8 mouse cellular contexts compared by ENCODE assay signal in genomic region chr3:20154531-20155367, GRCm38 (mm10). TPM values are rescaled to one million over a fixed set of nuclear protein-coding genes. Genes with fewer than 3 reads are reported as not detected.
DNase-seq lines count a peak whose midpoint lies in the region; ATAC-seq lines count a peak whose summit lies in the region.

Gene Gyg, minus strand, starts transcription at chr3:20155317.

- H3K4me1 ChIP-seq in hindbrain, embryonic 13.5 days (replicated peaks) = peaks cover 15% of the 10 kb centered on the region

- under 1% methylated on average over 73 of the region's 73 CpGs for WGBS in hindbrain, embryonic 13.5 days

- no peaks in the 10 kb centered on the region for H3K9me3 ChIP-seq in hindbrain, embryonic 13.5 days

- H3K4me2 ChIP-seq in hindbrain, embryonic 13.5 days = peak within 1 kb of the TSS; percentile 96

- H3K4me3 ChIP-seq in hindbrain, embryonic 13.5 days = peak within 1 kb of the TSS; percentile 73

- H3K27me3 ChIP-seq in hindbrain, embryonic 13.5 days = no peaks in the 10 kb centered on the region; the same call in 1 of the 2 replicates

- ATAC-seq in hindbrain, embryonic 13.5 days (ENCODE audit: low FRiP score) = peak; percentile 95

- peak; percentile 59 for DNase-seq in T-cell, adult 2 months (ENCODE audit: low spot score)
- peak; percentile 32 to 49 for DNase-seq in cerebellum, postnatal 14 days
- DNase-seq in frontal cortex, postnatal 36 days (ENCODE audit: low spot score in 2 of 2) = peak; percentile 47 to 60
- DNase-seq in layer of hippocampus, postnatal 36 days = peak; percentile 47 to 55
- DNase-seq in lung, postnatal 4 days = peak; percentile 76 to 85
- DNase-seq in retina, postnatal 7 days (ENCODE audit: low read depth, low spot score) = peak; percentile 29
- peak; percentile 84 for DNase-seq in thymus, postnatal 4 days

- peak within 1 kb of the TSS; percentile 86 for H3K9ac ChIP-seq in hindbrain, embryonic 13.5 days

- H3K27ac ChIP-seq in hindbrain, embryonic 13.5 days = 0 out of 2 replicates have a peak within 1 kb of the TSS, but pooled peaks have one; percentile 18

- H3K36me3 ChIP-seq in hindbrain, embryonic 13.5 days = no peaks in the 10 kb centered on the region

RNA-seq across cellular contexts. Expression of gene Gyg, which starts in this region (rescaled TPM):
- polyA plus RNA-seq in hindbrain, embryonic 13.5 days (2015; fragmentation: Nextera tagmentation; extraction: Ambion mirVana) = 34.8 and 37.4 TPM in 2 replicates
- total RNA-seq in layer of hippocampus, postnatal 36 days (2021) = 10 to 100 TPM; 44.1 to 46.9 TPM

Comparison
In these comparisons a context has a peak if more than half of its experiments do, and no peak if none do; other contexts are left out.
1. Peak in every context shown above with its lines: DNase-seq, ATAC-seq, H3K4me3 ChIP-seq and H3K27ac ChIP-seq.
2. DNase-seq: peak in every context shown above with its lines; median percentile 84 in thymus, postnatal 4 days; 80 in lung, postnatal 4 days; 59 in T-cell, adult 2 months; 54 in frontal cortex, postnatal 36 days; 51 in layer of hippocampus, postnatal 36 days; 40 in cerebellum, postnatal 14 days; 29 in retina, postnatal 7 days.